Mouse (Mus musculus) urinary bladder, postnatal 0 days (tissue): ENCODE data around the gene Krt79. TPM values are rescaled to one million over a fixed set of nuclear protein-coding genes. Genes with fewer than 3 reads are reported as not detected.

Experiments used
- microRNA-seq: library from miRNA; unstranded; fragments of <30 nt; microRNA quantifications from one replicate; pipeline ENCODE4, GENCODE M21; 2016
- polyA plus RNA-seq: library from polyadenylated mRNA; unstranded; fragments of >200 nt; fragmentation: Nextera tagmentation; extraction: Ambion mirVana; gene quantifications from 2 replicates; pipeline ENCODE4 v1.2.1, GENCODE M21; 2015

The Krt79 gene
- polyA plus RNA-seq: 0.47 and 0.71 TPM in 2 replicates

DNA sequence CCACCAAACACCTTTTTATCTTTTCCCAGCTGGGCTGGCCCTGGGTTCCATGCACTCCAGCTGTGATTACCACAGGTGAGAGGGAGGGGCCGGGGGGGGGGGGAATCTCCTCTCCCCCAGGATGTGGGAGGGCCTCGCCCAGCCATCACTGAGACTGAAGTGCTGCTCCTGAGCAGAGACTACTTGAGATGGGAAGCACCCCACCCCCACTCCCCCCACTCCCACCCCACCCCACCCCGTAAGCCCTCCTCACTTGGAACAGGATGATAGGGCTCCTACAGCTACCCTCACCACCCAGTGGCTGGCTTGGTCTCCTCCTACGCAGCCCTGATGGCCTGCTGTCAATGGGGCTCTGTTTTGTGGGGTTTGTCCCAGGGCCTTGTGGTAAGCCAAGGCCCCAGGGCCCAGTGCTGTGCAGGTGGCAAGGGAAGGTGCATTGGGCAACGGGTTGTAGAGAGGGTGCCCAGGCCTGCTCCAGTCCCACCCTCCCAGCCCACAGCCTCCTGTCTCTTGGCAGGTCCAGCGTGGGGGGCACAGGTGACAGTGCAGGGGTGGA, at the start of gene Krt79:
Gene Krt79 (minus strand): TSS at position 51 of the 556 bp plus-strand sequence.

DNA sequence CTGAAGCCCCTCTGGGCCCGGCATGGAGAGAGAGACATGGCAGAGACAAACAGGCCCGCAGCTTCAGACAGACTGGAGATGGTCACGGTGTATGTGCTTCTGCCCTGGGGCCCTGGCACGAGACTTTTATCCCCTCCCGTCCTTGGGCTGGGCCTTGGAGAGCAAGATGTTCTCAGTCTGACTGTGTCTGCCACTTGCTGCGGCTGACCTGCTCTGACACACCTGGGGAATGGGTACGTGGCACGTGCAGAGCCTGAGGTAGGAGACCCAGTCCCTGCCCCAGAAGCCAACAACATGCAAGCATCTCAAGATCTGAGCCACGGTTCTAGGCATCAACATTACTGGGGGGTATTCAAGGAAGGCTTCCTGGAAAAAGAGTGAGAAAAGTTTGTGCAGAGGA, 14.1 kb upstream of the Krt79 start, which contains the start of gene Krt78:
Gene Krt78 (minus strand): TSS at position 101 of the 400 bp plus-strand sequence.

DNA sequence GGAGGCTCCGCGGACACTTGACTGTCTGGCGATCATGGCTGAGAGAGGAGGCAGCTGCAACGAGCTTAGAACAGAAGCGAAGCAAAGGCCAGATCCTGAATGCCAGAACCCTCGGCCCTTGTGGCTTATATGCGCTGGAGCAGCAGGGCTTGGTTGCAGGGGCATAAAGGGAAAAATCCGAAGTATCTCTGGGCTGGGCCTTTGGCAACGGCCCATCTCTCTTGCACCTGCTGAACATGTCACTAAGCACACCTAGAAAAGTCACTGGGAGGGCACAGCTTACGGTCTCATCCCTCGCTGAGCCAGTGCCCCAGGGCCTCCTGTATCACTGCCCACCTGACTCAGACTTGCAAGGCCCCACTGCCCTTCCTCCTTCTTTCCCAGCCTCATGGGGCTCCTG, 15.5 kb downstream of the Krt79 start, which contains the start of gene Krt4:
Gene Krt4 (minus strand): TSS at position 101 of the 400 bp plus-strand sequence.

DNA sequence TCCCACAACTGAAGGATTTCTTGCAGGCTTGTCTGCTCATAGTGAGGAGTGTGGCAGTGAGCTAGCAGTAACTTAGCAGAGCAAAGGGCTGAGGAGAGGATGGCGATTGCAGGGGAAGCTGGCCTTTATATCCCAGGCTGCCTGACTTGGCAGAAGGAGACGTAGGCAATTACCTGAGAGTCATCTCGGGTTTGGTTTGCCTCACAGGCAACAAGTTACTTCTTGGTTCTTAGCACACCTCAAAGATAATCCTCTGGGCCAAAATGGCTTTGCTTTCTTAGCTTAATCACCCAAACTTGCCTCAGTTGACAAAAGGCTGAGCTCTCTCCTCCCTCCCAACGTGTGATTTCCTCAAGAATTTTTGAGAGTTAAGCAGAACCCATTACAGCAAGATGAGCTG, 47.3 kb downstream of the Krt79 start, which contains the start of gene Krt76:
Gene Krt76 (minus strand): TSS at position 101 of the 400 bp plus-strand sequence.

Small RNA genes within 50 kb of the gene (microRNA-seq; reads per million reads assigned to microRNA genes)
- not detected for gene Gm44356

Other genes starting within 250 kb of the Krt79 start
- gene Krt6a, start 246.0 kb downstream of the Krt79 start, polyA plus RNA-seq: 2.0 and 4.7 TPM in 2 replicates
- 247 and 260 TPM in 2 replicates for gene Krt5, start 227.4 kb downstream of the Krt79 start, polyA plus RNA-seq
- not detected in 2 replicates for gene Krt71, start 197.2 kb downstream of the Krt79 start, polyA plus RNA-seq
- not detected in 2 replicates for gene Krt72, start 153.9 kb downstream of the Krt79 start, polyA plus RNA-seq
- gene Krt73, start 138.0 kb downstream of the Krt79 start, polyA plus RNA-seq: not detected in 2 replicates
- gene Krt2, start 122.2 kb downstream of the Krt79 start, polyA plus RNA-seq: not detected in 2 replicates
- 0.80 and 1.2 TPM in 2 replicates for gene Krt1, start 89.5 kb downstream of the Krt79 start, polyA plus RNA-seq
- 0.08 TPM in 1 of 2 replicates, not detected in the other for gene Krt77, start 70.6 kb downstream of the Krt79 start, polyA plus RNA-seq
- gene Krt76, start 47.4 kb downstream of the Krt79 start, polyA plus RNA-seq: not detected in 2 replicates
- gene Krt4, start 15.6 kb downstream of the Krt79 start, polyA plus RNA-seq: 113 and 146 TPM in 2 replicates
- 2.1 and 2.2 TPM in 2 replicates for gene Krt78, start 14.0 kb upstream of the Krt79 start, polyA plus RNA-seq
- 1,267 and 1,548 TPM in 2 replicates for gene Krt8, start 64.2 kb upstream of the Krt79 start, polyA plus RNA-seq
- 1,517 and 1,777 TPM in 2 replicates for gene Krt18, start 87.9 kb upstream of the Krt79 start, polyA plus RNA-seq
- gene Eif4b, start 133.4 kb upstream of the Krt79 start, polyA plus RNA-seq: 68.1 and 68.6 TPM in 2 replicates
- gene Tns2, start 160.1 kb upstream of the Krt79 start, polyA plus RNA-seq: 18.6 and 24.0 TPM in 2 replicates
- 26.5 and 29.8 TPM in 2 replicates for gene Spryd3, start 195.9 kb upstream of the Krt79 start, polyA plus RNA-seq
- 78.2 and 93.2 TPM in 2 replicates for gene Igfbp6, start 204.0 kb upstream of the Krt79 start, polyA plus RNA-seq
- 0.16 and 0.88 TPM in 2 replicates for gene Soat2, start 210.2 kb upstream of the Krt79 start, polyA plus RNA-seq